In the genomic region with DNA sequence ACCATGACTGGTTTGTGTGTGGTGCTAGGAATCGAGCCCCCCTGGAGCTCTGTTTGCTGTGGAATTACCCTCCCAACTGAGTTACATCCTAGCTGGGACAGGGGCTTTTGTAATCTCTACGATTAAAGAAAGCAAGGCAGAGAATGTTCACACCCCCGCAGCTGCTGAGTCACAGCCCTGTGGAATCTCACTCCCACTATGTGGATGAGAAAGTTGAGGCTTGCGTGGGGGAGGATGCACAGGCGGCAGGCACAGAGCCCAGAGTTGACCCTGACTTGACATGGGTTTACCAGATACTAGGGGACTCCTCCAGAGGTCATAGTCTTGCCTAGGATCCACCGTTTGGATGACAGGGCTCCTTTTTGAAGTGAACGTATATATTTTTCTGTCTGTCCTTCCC, we compare ENCODE assay signal across 24 mouse cellular contexts. TPM values are rescaled to one million over a fixed set of nuclear protein-coding genes. Genes with fewer than 3 reads are reported as not detected.
DNase-seq lines count a peak whose midpoint lies in the region; ATAC-seq and TF ChIP-seq lines count a peak whose summit lies in the region.
"Had no signal": no experiment of that assay in that cellular context is flagged by ENCODE, and none has a peak within 500 bp of the region (broad histone marks: within the 10 kb centered on the region; RNA-seq: fewer than 3 reads in every experiment).

No protein-coding gene starts in this region.

- H3K36me3 ChIP-seq in testis, adult 2 months (ENCODE audit: control insufficient read depth, insufficient read depth, low read length) = no peaks in the 10 kb centered on the region
- no peaks in the 10 kb centered on the region for H3K36me3 ChIP-seq in liver, embryonic 12.5 days
- H3K36me3 ChIP-seq: embryonic facial prominence, embryonic 13.5 days; forebrain, embryonic 12.5 days; heart, embryonic 10.5 days; heart, embryonic 15.5 days; hindbrain, embryonic 13.5 days had no signal

- H3K4me1 ChIP-seq in testis, adult 2 months (ENCODE audit: control insufficient read depth, insufficient read depth, low read length) = peaks cover 5% of the 10 kb centered on the region
- H3K4me1 ChIP-seq in liver, embryonic 12.5 days = peaks cover 36% of the 10 kb centered on the region

- peak; percentile 38; the same call in 1 of the 2 replicates for ATAC-seq in frontal cortex, adult (ENCODE audit: low TSS enrichment)
- ATAC-seq in liver, embryonic 12.5 days = no peak
- ATAC-seq: forebrain, postnatal 0 days; hindbrain, postnatal 0 days; Patski had no signal

- no peaks in the 10 kb centered on the region for H3K9me3 ChIP-seq in liver, embryonic 12.5 days (replicated peaks)
- H3K9me3 ChIP-seq: embryonic facial prominence, embryonic 13.5 days; forebrain, embryonic 12.5 days; heart, embryonic 10.5 days; heart, embryonic 15.5 days; hindbrain, embryonic 13.5 days had no signal

- no peak overlapping the region for H3K27ac ChIP-seq in testis, adult 2 months (ENCODE audit: control insufficient read depth, insufficient read depth, low read depth, low read length)
- no peak overlapping the region for H3K27ac ChIP-seq in liver, embryonic 12.5 days
- H3K27ac ChIP-seq: embryonic facial prominence, embryonic 13.5 days; forebrain, embryonic 12.5 days; heart, embryonic 10.5 days; heart, embryonic 15.5 days; hindbrain, embryonic 13.5 days; hindbrain, postnatal 0 days had no signal

- 69% methylated on average over 7 of the region's 7 CpGs for WGBS in liver, embryonic 12.5 days (ENCODE audit: insufficient replicate concordance)

- H3K4me3 ChIP-seq in testis, adult 2 months (ENCODE audit: control insufficient read depth, low read depth, low read length) = peak overlapping the region; percentile 3
- H3K4me3 ChIP-seq in liver, embryonic 12.5 days = no peak overlapping the region
- H3K4me3 ChIP-seq: embryonic facial prominence, embryonic 13.5 days; forebrain, embryonic 12.5 days; heart, embryonic 10.5 days; heart, embryonic 15.5 days; hindbrain, embryonic 13.5 days had no signal

- TF ChIP-seq POLR2A in testis, adult 2 months (IDR thresholded peaks at IDR 0.05; ENCODE audit: control insufficient read depth, low read depth, low read length) = no peak

- no peak overlapping the region for H3K4me2 ChIP-seq in liver, embryonic 12.5 days
- H3K4me2 ChIP-seq: embryonic facial prominence, embryonic 13.5 days; forebrain, embryonic 12.5 days; heart, embryonic 15.5 days; hindbrain, embryonic 13.5 days had no signal

- no peak overlapping the region for H3K9ac ChIP-seq in liver, embryonic 12.5 days
- H3K9ac ChIP-seq: embryonic facial prominence, embryonic 13.5 days; forebrain, embryonic 12.5 days; forebrain, postnatal 0 days; heart, embryonic 15.5 days; hindbrain, embryonic 13.5 days had no signal

- TF ChIP-seq CTCF in testis, adult 2 months (IDR thresholded peaks at IDR 0.05; ENCODE audit: control insufficient read depth, insufficient read depth, insufficient replicate concordance, low read depth, low read length) = no peak

- DNase-seq in frontal cortex, postnatal 14 days (ENCODE audit: low spot score in 2 of 2) = no peak
- no peak for DNase-seq in testis, postnatal 10 days (ENCODE audit: low spot score)
- DNase-seq in ZHBTc4 (ENCODE audit: low read depth, low spot score) = peak; percentile 58
- no peak for DNase-seq in lung, adult 18-20 months
- DNase-seq: adrenal gland, adult 8-10 months; adrenal gland, postnatal 36 days; cerebellum, adult 11 months; cerebellum, adult 8-10 months; cerebellum, postnatal 36 days; forebrain, postnatal 0 days; gastrocnemius, postnatal 36 days; heart, adult 18-20 months; heart, postnatal 14 days had no signal

- H3K27me3 ChIP-seq in testis, adult 2 months (ENCODE audit: control insufficient read depth, insufficient read depth, low read length) = no peaks in the 10 kb centered on the region
- no peaks in the 10 kb centered on the region for H3K27me3 ChIP-seq in liver, embryonic 12.5 days (replicated peaks)
- H3K27me3 ChIP-seq: embryonic facial prominence, embryonic 13.5 days; heart, embryonic 15.5 days; hindbrain, embryonic 13.5 days; Patski had no signal

RNA-seq across cellular contexts. Expression of a gene that starts 9.4 kb away (rescaled TPM):
- 81.6 and 82.6 TPM in 2 replicates for polyA plus RNA-seq in testis, adult 2 months (2012; rRNA removed)
- polyA plus RNA-seq in liver, embryonic 12.5 days (2016; fragmentation: Nextera tagmentation; extraction: Ambion mirVana) = 17.4 and 20.1 TPM in 2 replicates

RNA-seq across cellular contexts. Expression of a gene that starts 12.5 kb away (rescaled TPM):
- polyA plus RNA-seq in testis, adult 2 months (2012; rRNA removed) = 34.6 and 38.4 TPM in 2 replicates
- polyA plus RNA-seq in liver, embryonic 12.5 days (2016; fragmentation: Nextera tagmentation; extraction: Ambion mirVana) = 6.3 and 7.5 TPM in 2 replicates

RNA-seq across cellular contexts. Expression of a gene that starts 31.0 kb away (rescaled TPM):
- polyA plus RNA-seq in testis, adult 2 months (2012; rRNA removed) = 0.64 and 0.87 TPM in 2 replicates
- polyA plus RNA-seq in liver, embryonic 12.5 days (2016; fragmentation: Nextera tagmentation; extraction: Ambion mirVana) = 0.42 and 0.69 TPM in 2 replicates
- polyA plus RNA-seq: brain, embryonic 14.5 days; embryonic facial prominence, embryonic 13.5 days; forebrain, embryonic 12.5 days; forebrain, postnatal 0 days; hindbrain, embryonic 13.5 days; hindbrain, postnatal 0 days; Patski had no signal
